ENCODE assay signal across 8 mouse cellular contexts in the genomic region with DNA sequence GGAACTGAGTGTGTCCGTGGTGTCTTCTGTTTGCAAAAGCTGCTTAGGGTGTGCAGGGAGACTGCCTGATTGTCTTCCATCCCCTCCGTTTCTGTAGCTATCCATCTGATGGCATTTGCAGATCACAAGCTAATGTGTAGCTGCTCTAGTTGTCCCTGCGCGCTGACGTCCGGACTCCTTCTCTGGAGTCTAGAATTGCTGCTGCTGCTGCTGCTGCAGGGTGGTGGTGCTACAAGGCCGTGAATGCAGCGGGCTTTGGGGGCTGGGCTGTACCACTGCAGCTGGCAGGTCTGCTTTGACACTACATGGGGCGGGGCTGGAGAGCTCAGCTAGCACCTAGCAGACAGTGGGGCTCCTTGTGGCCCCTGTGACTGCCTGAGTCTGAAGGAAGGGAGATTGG. TPM values are rescaled to one million over a fixed set of nuclear protein-coding genes. Genes with fewer than 3 reads are reported as not detected.
A peak's percentile ranks its signal among the peaks of the same experiment; 100 is the strongest.
DNase-seq lines count a peak whose midpoint lies in the region; ATAC-seq lines count a peak whose summit lies in the region.

No protein-coding gene starts in this region.

- ATAC-seq in activated CD4-positive, CD25-positive, alpha-beta regulatory T cell, adult 4 months = no peak

- intact Hi-C loops in left cerebral cortex, postnatal 14 days (cut with DNase I) = loop anchor here (10.0 kb wide), 1 partner anchor 1731 kb away; no protein-coding TSS in a partner anchor
- intact Hi-C loops in gastrocnemius, postnatal 14 days (cut with DNase I; ENCODE audit: low total_unique reads) = no loop called here

- peak; percentile 94 for DNase-seq in brain, adult 2 months (ENCODE audit: low read depth, low spot score)
- peak; percentile 31 to 50 for DNase-seq in cerebellum, postnatal 14 days
- peak; percentile 73 to 75 for DNase-seq in frontal cortex, postnatal 14 days (ENCODE audit: low spot score in 2 of 2)
- DNase-seq in left cerebral cortex, postnatal 14 days (ENCODE audit: low spot score in 2 of 2) = peak; percentile 85 to 89
- peak; percentile 89 for DNase-seq in right cerebral cortex, adult 18-20 months
- DNase-seq in gastrocnemius, postnatal 14 days = no peak
- no peak for DNase-seq in thymus, postnatal 4 days

RNA-seq across cellular contexts. Expression of gene Lrfn5, which starts 3.2 kb away (rescaled TPM):
- total RNA-seq in left cerebral cortex, postnatal 14 days (2021) = 100 to 1,000 TPM; 120 to 130 TPM
- total RNA-seq in gastrocnemius, postnatal 14 days (2021) = under 1 TPM; 0.08 to 0.09 TPM
- under 1 TPM in 1 of 2 experiments, not detected in 1; 0.34 TPM for polyA plus RNA-seq in activated CD4-positive, CD25-positive, alpha-beta regulatory T cell, adult 4 months (2017; shearing (Covaris generic))

Comparison
In these comparisons a context has a peak if more than half of its experiments do, and no peak if none do; other contexts are left out.
1. DNase-seq: peak in brain, adult 2 months (single experiment), cerebellum, postnatal 14 days (2 of 2), frontal cortex, postnatal 14 days (2 of 2), left cerebral cortex, postnatal 14 days (2 of 2) and right cerebral cortex, adult 18-20 months (single experiment); none in gastrocnemius, postnatal 14 days (single experiment) and thymus, postnatal 4 days (single experiment).
2. RNA of gene Lrfn5, which starts 3.2 kb away (total RNA-seq): 120 to 130 TPM in left cerebral cortex, postnatal 14 days; 0.08 to 0.09 TPM in gastrocnemius, postnatal 14 days; every median in the first group is over 100 times any median in the second.